Mouse (Mus musculus): ENCODE measurements around the gene Mindy1.
A peak's percentile ranks its signal among the peaks of the same experiment; 100 is the strongest.

Mindy1 gene

GRCm38 (mm10) chr3:95281216-95282126 is at the start of gene Mindy1, which contains the start of gene Prune1:
Mindy1 (plus strand) TSS chr3:95281345.
Prune1 (minus strand) TSS chr3:95282076.
- peak; percentile 94 for DNase-seq (ENCODE audit: low read depth, low spot score)

- DNase-seq (ENCODE audit: low read depth, low spot score), result no peak
These were observed 48.4 kb upstream of the Mindy1 start for GRCm38 (mm10) chr3:95232771-95233170.

GRCm38 (mm10) chr3:95233303-95233980 is 47.7 kb upstream of the Mindy1 start:
- DNase-seq (ENCODE audit: low read depth, low spot score), result no peak

- DNase-seq (ENCODE audit: low read depth, low spot score), result no peak
These were observed 45.5 kb upstream of the Mindy1 start for GRCm38 (mm10) chr3:95235386-95236301.

GRCm38 (mm10) chr3:95237541-95238099 is 43.5 kb upstream of the Mindy1 start:
- no peak for DNase-seq (ENCODE audit: low read depth, low spot score)

- DNase-seq (ENCODE audit: low read depth, low spot score), result no peak
These were observed 42.1 kb upstream of the Mindy1 start for GRCm38 (mm10) chr3:95239022-95239421.

- no peak for DNase-seq (ENCODE audit: low read depth, low spot score)
These were observed 41.2 kb upstream of the Mindy1 start for GRCm38 (mm10) chr3:95239971-95240370.

GRCm38 (mm10) chr3:95240900-95241299 is 40.2 kb upstream of the Mindy1 start:
- no peak for DNase-seq (ENCODE audit: low read depth, low spot score)

- no peak for DNase-seq (ENCODE audit: low read depth, low spot score)
These were observed 39.6 kb upstream of the Mindy1 start, which contains the start of gene Gm128 for GRCm38 (mm10) chr3:95241498-95241897. Gm128 (minus strand) TSS chr3:95241598.

GRCm38 (mm10) chr3:95243086-95243485 is 38.1 kb upstream of the Mindy1 start:
- no peak for DNase-seq (ENCODE audit: low read depth, low spot score)

GRCm38 (mm10) chr3:95246465-95247231 is 34.5 kb upstream of the Mindy1 start:
- no peak for DNase-seq (ENCODE audit: low read depth, low spot score)

GRCm38 (mm10) chr3:95247660-95248336 is 33.3 kb upstream of the Mindy1 start:
- no peak for DNase-seq (ENCODE audit: low read depth, low spot score)

- DNase-seq (ENCODE audit: low read depth, low spot score), result no peak
These were observed 30.8 kb upstream of the Mindy1 start for GRCm38 (mm10) chr3:95250361-95250760.

GRCm38 (mm10) chr3:95250783-95251424 is 30.2 kb upstream of the Mindy1 start, which contains the start of gene Bnipl:
Bnipl (minus strand) TSS chr3:95251193.
- DNase-seq (ENCODE audit: low read depth, low spot score), result no peak

- no peak for DNase-seq (ENCODE audit: low read depth, low spot score)
These were observed 24.2 kb upstream of the Mindy1 start for GRCm38 (mm10) chr3:95256931-95257330.

GRCm38 (mm10) chr3:95261975-95262374 is 19.2 kb upstream of the Mindy1 start:
- DNase-seq (ENCODE audit: low read depth, low spot score), result no peak

GRCm38 (mm10) chr3:95263089-95263739 is 17.9 kb upstream of the Mindy1 start:
- no peak for DNase-seq (ENCODE audit: low read depth, low spot score)

- no peak for DNase-seq (ENCODE audit: low read depth, low spot score)
These were observed 16.4 kb upstream of the Mindy1 start for GRCm38 (mm10) chr3:95264724-95265123.

GRCm38 (mm10) chr3:95266052-95266451 is 15.1 kb upstream of the Mindy1 start:
- DNase-seq (ENCODE audit: low read depth, low spot score), result no peak

All from retina, postnatal 7 days (tissue).